Mouse (Mus musculus) ES-E14 (cell line): ENCODE results near the gene Tra2a. TPM values are rescaled to one million over a fixed set of nuclear protein-coding genes. Genes with fewer than 3 reads are reported as not detected.

Source experiments
- DNase-seq: peaks from one replicate; pipeline ENCODE4 v3.0.0-alpha.2; 2013; ENCODE audit warnings: low read depth, low spot score
- H3K27ac ChIP-seq: 2 replicates; pipeline ENCODE4 v1.5.1; 2012; ENCODE audit warnings: low read depth, mild to moderate bottlenecking, low read length, moderate library complexity, mixed read lengths; ENCODE audit not compliant: poor library complexity, insufficient read depth, severe bottlenecking
- H3K36me3 ChIP-seq: 2 replicates; pipeline ENCODE4 v1.6.1; 2012; ENCODE audit warnings: mild to moderate bottlenecking, low read length, moderate library complexity, mixed read lengths; ENCODE audit not compliant: control insufficient read depth, poor library complexity, insufficient read depth, severe bottlenecking
- H3K4me1 ChIP-seq, 2 experiments: fragments of 150-350 bp in 1 of 2; sonication (generic) in 1 of 2; 2 replicates each; pipeline ENCODE4 v1.6.1; 2012; ENCODE audit warnings: low read length in 2 of 2, mild to moderate bottlenecking in 1 of 2, mixed read lengths in 1 of 2; ENCODE audit not compliant: control insufficient read depth in 2 of 2, insufficient read depth in 2 of 2, poor library complexity in 1 of 2
- H3K4me3 ChIP-seq, 2 experiments: fragments of 150-350 bp in 1 of 2; sonication (generic) in 1 of 2; 2 replicates each; pipeline ENCODE4 v1.5.1; 2012; ENCODE audit warnings: low read length in 2 of 2, low read depth in 1 of 2, mild to moderate bottlenecking in 1 of 2, mixed read lengths in 1 of 2; ENCODE audit not compliant: insufficient read depth in 1 of 2, poor library complexity in 1 of 2, severe bottlenecking in 1 of 2
- H3K9ac ChIP-seq: 2 replicates; pipeline ENCODE4 v1.6.1; 2012; ENCODE audit warnings: low read depth, mild to moderate bottlenecking, low read length, mixed read lengths; ENCODE audit not compliant: poor library complexity, insufficient read depth, severe bottlenecking
- H3K9me3 ChIP-seq: fragments of 150-350 bp; sonication (generic); 2 replicates; pipeline ENCODE4 v1.6.1; 2012; ENCODE audit warnings: low read depth, mild to moderate bottlenecking, low read length; ENCODE audit not compliant: control insufficient read depth, insufficient read depth
- CHD2 ChIP-seq: IDR thresholded peaks from 2 replicates; pipeline ENCODE4 v1.6.1; 2014; ENCODE audit warnings: mild to moderate bottlenecking, low read depth, low read length, inconsistent platforms
- HCFC1 ChIP-seq: IDR thresholded peaks from 2 replicates; pipeline ENCODE4 v1.6.1; 2012; ENCODE audit warnings: low read length, inconsistent platforms, borderline replicate concordance; ENCODE audit not compliant: insufficient read depth
- MAFK ChIP-seq: IDR thresholded peaks from 2 replicates; pipeline ENCODE4 v1.6.1; 2014; ENCODE audit warnings: mild to moderate bottlenecking, low read depth, low read length, inconsistent platforms; ENCODE audit not compliant: insufficient read depth
- ZC3H11A ChIP-seq: IDR thresholded peaks from 2 replicates; pipeline ENCODE4 v1.6.1; 2012; ENCODE audit warnings: low read depth, mild to moderate bottlenecking, inconsistent platforms, low read length, borderline replicate concordance
- ZNF384 ChIP-seq: IDR thresholded peaks from 2 replicates; pipeline ENCODE4 v1.6.1; 2012; ENCODE audit warnings: low read depth, low read length, inconsistent platforms
- in situ Hi-C, 2 experiments: fragments of 600-800 bp; cut with MboI; formaldehyde crosslinking; loops; one replicate each; pipeline ENCODE4 v1.15.1; 2025; ENCODE audit warnings: low sequenced_read_pairs in 2 of 2, inconsistent platforms in 1 of 2; ENCODE audit not compliant: unreplicated experiment in 2 of 2
- total RNA-seq: library from RNA; depleted of rRNA; stranded (reverse); fragments of 300-350 nt; gene quantifications from 2 replicates; pipeline ENCODE4 v1.2.3, GENCODE M21; 2012

Gene Tra2a
- total RNA-seq, 1 experiment: 136 TPM

GRCm38 (mm10) chr6:49233356-49233755 is 30.5 kb downstream of the Tra2a start:
- in situ Hi-C loops: no loop called here
- H3K36me3 ChIP-seq: no peaks in the 10 kb centered on the region
- H3K4me1 ChIP-seq: peaks cover 0 to 3% of the 10 kb centered on the region in 2 experiments; a peak in 1 of 4 replicates
- H3K27ac ChIP-seq: no peak overlapping the region
- H3K9ac ChIP-seq: no peak overlapping the region
- TF ChIP-seq ZNF384: peak; percentile 16; the same call in 1 of the 2 replicates
- no peak for TF ChIP-seq CHD2
- no peak for TF ChIP-seq MAFK
- TF ChIP-seq ZC3H11A: peak; percentile 34; the same call in 1 of the 2 replicates
- no peak for TF ChIP-seq HCFC1
- no peak overlapping the region for H3K4me3 ChIP-seq
- H3K9me3 ChIP-seq: no peaks in the 10 kb centered on the region
- no peak for DNase-seq

- Histone ChIP-seq H3K36me3 (no peaks in the 10 kb centered on the region), H3K27ac (no peak overlapping the region), H3K9me3 (no peaks in the 10 kb centered on the region), H3K4me1 (no peaks in the 10 kb centered on the region), H3K9ac (no peak overlapping the region), H3K4me3 (no peak overlapping the region)
- in situ Hi-C loops: no loop called here
- no peak for TF ChIP-seq ZNF384
- no peak for TF ChIP-seq CHD2
- TF ChIP-seq ZC3H11A: no peak
- TF ChIP-seq MAFK: no peak
- no peak for TF ChIP-seq HCFC1
- no peak for DNase-seq
Measured at GRCm38 (mm10) chr6:49228126-49228679, 35.6 kb downstream of the Tra2a start.

GRCm38 (mm10) chr6:49227184-49227735 is 36.6 kb downstream of the Tra2a start:
- in situ Hi-C loops: no loop called here
- TF ChIP-seq MAFK (no peak), CHD2 (no peak), HCFC1 (no peak), ZC3H11A (no peak), ZNF384 (no peak)
- H3K4me3 ChIP-seq: no peak overlapping the region
- H3K36me3 ChIP-seq: no peaks in the 10 kb centered on the region
- H3K9ac ChIP-seq: no peak overlapping the region
- no peak overlapping the region for H3K27ac ChIP-seq
- no peaks in the 10 kb centered on the region for H3K9me3 ChIP-seq
- DNase-seq: no peak
- no peaks in the 10 kb centered on the region for H3K4me1 ChIP-seq

- H3K27ac ChIP-seq: no peak overlapping the region
Measured at GRCm38 (mm10) chr6:49225728-49226123, 38.1 kb downstream of the Tra2a start.

More at GRCm38 (mm10) chr6:49225728-49226123, 38.1 kb downstream of the Tra2a start:
- no peak for DNase-seq
- TF ChIP-seq CHD2: no peak
- TF ChIP-seq ZNF384: no peak
- no peak for TF ChIP-seq ZC3H11A
- TF ChIP-seq MAFK: no peak
- no peak for TF ChIP-seq HCFC1
- Histone ChIP-seq H3K4me3 (no peak overlapping the region), H3K9ac (no peak overlapping the region), H3K9me3 (no peaks in the 10 kb centered on the region), H3K36me3 (no peaks in the 10 kb centered on the region), H3K4me1 (peaks cover 0 to 2% of the 10 kb centered on the region in 2 experiments; a peak in 1 of 4 replicates)
- in situ Hi-C loops: no loop called here
